Mouse (Mus musculus) brain, embryonic 14.5 days (tissue): Measurements from ENCODE around the gene 4930590J08Rik. TPM values are rescaled to one million over a fixed set of nuclear protein-coding genes. Genes with fewer than 3 reads are reported as not detected.
"Not testable (repeated sequence)": the region's sequence is repeated elsewhere in the genome, so short reads cannot be mapped to it uniquely, and the experiment has no call there.

Source experiments
- DNase-seq: peaks from one replicate; pipeline ENCODE4 v3.0.0-alpha.2; 2011; ENCODE audit warnings: low read depth
- CTCF ChIP-seq: fragments of 200-500 bp; IDR thresholded peaks from 2 replicates; pipeline ENCODE4 v1.5.1; 2012; ENCODE audit warnings: inconsistent platforms, mild to moderate bottlenecking, moderate library complexity, borderline replicate concordance; ENCODE audit not compliant: insufficient read depth, insufficient read length; ENCODE audit errors: extremely low read depth
- POLR2A ChIP-seq: fragments of 200-500 bp; IDR thresholded peaks from 2 replicates; pipeline ENCODE4 v1.6.1; 2012; ENCODE audit warnings: mild to moderate bottlenecking, inconsistent platforms, borderline replicate concordance; ENCODE audit not compliant: poor library complexity, insufficient read depth, insufficient read length, severe bottlenecking; ENCODE audit errors: extremely low read depth
- polyA plus RNA-seq: library from polyadenylated mRNA; depleted of rRNA; stranded (reverse); fragments of >200 nt; gene quantifications from 2 replicates; pipeline ENCODE4 v1.2.3, GENCODE M21; 2012; rRNA removed

Gene 4930590J08Rik
- 2.9 and 4.4 TPM in 2 replicates for polyA plus RNA-seq

DNA sequence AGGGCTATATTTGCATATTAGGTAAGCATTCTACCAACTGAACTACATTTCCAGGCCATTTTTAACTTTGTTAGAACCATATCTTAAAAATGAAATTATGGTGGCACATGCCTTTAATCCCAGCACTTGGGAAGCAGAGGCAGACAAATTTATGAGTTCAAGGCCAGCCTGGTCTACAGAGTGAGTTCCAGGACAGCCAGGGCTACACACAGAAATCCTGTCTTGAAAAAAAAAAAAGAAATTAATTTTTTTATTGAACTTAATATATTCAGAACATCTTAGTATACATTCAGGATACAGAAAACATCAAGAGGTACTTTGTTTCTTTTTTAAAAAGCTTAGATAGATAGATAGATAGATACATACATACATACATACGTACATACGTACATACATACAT, at the start of gene 4930590J08Rik:
Gene 4930590J08Rik (plus strand): TSS at position 301 of the 400 bp plus-strand sequence.
- not testable (repeated sequence) for DNase-seq

DNA sequence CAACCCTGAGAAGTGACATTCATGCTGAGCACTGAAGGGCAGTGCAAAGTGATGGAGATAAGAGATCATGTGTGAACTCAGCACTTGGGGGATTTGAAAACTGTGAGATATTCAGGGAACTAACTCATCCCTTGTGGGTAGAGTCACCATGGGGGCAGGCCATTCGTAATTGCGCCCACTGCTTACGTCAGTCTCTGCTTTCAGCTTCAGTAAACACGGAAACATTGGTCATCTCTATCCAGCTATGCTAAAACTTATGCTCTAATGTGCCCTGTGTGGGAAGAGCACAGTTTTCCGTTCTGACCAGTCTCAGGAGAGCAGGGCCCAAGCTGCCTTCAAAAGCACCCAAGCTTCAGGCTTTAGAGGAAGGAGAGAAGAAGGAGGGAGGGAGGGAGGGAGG, 44.3 kb upstream of the 4930590J08Rik start:
- no peak for DNase-seq
- TF ChIP-seq POLR2A (no peak), CTCF (no peak)

DNA sequence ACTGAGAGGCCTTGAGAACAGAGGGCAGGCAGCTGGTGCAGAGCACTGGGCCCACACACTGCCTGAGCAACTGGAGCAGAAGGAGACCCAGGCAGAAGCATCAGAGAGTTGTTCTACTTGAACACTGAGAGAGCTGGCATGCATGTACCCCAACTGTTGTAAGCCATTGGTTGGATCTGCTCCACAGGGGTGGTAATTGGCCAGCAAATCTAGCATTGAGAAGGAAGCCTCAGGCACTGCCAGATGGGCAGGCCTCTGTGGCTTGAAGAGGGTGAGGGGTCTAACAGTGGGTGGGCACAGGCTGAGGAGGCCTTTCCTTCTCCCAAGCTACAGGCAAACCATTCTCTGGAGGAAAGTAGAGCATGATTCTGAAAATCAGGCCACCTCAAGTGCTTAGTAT, 39.8 kb upstream of the 4930590J08Rik start:
- no peak for TF ChIP-seq CTCF
- no peak for TF ChIP-seq POLR2A
- DNase-seq = peak; percentile 23

DNA sequence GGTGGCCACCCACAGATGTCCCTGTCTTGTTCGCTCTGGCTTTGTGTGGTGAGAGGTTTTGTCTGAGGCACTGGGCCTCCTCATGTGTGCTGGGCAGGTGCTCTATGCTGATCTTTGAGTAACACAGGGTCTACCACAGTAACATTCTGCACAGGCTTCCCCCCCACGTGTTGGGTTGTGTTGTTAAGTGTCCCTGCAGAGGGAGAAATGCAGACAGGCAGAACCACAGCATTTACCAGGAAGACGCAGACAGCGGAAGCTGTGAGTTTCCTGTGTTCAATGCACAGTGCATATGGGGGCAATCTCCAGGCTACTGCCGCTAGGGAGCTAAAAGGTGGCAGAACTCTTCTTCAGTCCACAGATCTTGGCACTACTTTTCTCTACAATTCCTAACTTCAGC, 38.0 kb upstream of the 4930590J08Rik start:
- DNase-seq = no peak
- no peak for TF ChIP-seq POLR2A
- TF ChIP-seq CTCF = no peak

DNA sequence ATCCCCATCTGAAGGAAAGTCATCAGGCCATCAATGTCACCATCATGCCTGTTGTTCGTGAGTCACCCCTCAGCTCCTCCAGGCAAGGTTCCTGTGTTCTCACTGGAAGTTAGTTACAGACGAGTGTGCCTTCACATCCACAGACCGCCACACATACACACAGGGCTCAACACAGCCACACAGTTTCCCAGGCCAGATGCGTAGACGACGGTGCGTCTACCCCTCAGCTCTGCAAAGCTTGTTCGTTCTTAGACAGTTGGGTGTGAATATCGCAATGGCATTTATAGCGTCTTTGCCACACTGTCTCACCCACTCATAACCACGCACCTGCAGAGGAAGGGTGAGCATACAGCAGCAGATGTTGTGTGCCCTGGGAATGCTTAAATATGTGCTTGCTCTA, 37.0 kb upstream of the 4930590J08Rik start:
- DNase-seq = no peak
- no peak for TF ChIP-seq CTCF
- no peak for TF ChIP-seq POLR2A

DNA sequence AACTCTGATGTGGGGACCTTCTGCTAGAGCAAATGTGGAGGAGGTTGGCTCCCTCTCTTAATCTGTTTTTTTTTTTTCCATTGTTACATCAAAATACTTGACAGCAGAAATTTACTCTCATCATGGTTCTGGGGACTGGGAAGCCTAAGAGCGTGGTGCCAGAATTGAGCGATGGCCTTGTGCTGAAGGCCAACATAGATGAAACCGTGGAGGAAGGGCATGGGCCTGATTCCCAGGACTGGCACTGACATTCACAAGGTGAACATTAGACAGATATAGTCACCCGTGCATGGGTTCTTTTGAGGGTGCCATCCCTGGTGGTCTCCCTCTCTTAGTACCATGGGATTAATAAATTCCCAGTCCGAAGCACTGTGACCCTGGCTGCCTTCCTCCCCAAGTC, 34.5 kb upstream of the 4930590J08Rik start:
- TF ChIP-seq CTCF (no peak), POLR2A (no peak)
- no peak for DNase-seq

DNA sequence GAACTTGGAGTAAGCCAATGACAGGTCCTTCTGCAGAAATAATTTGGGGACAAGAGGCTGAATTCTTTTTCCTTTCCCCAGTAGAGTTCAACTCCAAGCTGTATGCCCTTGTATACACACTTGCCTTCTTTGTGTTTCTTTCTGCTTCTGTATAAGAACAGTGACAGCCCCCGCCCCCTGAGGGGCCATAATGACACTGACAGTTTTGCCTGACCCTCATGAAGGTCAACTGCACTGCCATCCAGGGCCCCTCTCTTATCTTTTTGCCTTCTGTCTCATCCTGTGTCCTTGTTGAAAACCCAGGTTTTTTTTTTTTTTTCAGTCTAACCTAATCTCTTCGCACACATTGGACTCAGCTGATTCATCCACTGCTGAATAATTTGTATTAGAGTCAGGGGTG, 29.8 kb upstream of the 4930590J08Rik start:
- DNase-seq = no peak

DNA sequence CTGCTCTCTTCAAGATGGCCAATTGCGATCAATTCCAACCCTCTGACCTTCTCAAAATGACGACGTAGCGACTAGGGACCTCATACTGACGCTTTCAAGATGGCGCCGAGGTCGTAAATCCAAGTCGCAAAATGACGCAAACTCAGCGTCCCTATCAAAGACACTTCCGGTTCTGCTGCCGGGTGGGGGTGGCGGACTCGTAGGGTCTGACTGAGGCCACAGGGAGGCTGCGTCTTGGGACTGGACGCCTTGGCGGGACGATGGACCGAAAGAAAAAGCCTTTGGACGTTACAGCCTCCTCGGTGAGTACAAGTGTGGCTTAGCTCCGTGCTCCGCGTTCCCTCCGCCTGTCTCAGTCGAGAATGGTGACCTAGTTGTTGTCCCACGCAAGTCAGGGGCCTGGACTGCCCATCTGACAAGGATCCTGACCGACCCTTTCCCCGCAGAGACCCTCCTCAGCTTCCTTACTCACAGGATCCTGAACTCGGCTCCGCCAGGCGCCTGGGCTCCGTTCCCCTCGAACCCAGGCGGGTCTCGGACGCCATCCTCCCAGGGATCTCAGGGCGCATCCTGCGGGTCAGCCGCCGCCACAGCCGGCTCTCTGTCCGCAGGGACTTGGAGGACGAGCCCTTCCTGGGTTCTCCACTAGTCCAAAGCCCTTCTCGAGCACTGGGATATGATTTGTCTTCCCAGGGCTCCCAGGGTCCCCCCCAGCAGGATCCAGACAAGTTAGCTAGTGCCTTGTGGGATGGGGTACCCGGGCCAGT, 24.5 kb upstream of the 4930590J08Rik start, which contains the start of gene Ccdc174:
Gene Ccdc174 (plus strand): TSS at position 169 of the 767 bp plus-strand sequence.
- peak; percentile 99 for DNase-seq

More for the DNA sequence above, 29.8 kb upstream of the 4930590J08Rik start:
- TF ChIP-seq POLR2A (no peak), CTCF (no peak)

DNA sequence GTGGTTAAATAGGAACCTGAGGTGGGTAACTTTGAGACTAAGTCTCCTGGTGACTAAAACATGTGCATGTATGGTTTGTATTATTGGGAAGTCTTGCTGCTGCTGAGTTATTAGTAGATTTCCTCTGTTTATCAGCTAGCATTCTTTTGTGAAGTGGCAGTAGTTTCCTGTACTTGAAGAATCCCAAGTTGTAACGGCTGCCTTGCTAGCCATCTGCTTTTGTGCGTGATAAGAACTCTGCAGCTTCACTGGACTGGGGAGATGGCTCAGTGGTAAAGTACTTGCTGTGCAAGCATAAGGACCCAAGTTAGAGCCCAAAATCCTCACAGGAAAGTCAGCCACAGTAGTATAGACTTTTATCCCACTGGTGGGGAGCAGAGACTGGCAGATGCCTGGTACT, 18.8 kb upstream of the 4930590J08Rik start:
- TF ChIP-seq CTCF = no peak
- TF ChIP-seq POLR2A = no peak
- DNase-seq = no peak

More for the DNA sequence above, 24.5 kb upstream of the 4930590J08Rik start, which contains the start of gene Ccdc174:
- TF ChIP-seq POLR2A (peak; percentile 80; the same call in 1 of the 2 replicates), CTCF (no peak)

DNA sequence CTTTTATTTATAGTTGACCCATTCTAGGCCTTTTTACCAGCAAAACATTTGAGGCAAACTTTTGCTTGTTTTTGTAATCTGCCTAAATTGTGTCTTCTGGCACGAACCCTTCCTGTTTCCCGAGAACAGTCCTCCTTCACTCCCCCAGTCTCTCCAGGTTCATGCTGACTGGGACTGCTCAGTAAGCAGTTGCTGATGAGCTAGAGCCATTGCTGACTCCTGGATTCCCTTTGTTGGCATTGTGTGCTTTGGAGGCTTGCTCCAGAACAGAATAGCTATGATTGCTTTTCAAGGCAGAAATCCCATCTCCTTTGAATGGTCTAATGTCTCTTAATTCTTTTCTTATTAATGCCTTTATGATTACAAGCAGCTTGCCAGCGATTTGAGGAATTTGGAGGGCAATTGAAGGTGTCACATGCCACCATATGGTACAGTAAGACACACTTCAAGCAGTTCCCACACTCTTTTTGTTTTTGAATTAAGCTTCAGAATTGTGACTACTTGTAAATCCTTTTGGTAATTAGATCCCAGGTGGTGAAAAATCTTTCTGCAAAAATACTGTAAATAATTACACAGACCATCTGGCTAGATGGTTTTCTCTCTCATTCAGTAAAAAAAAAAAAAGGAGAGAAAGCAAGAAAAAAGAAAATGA, 13.2 kb upstream of the 4930590J08Rik start:
- no peak for TF ChIP-seq POLR2A
- TF ChIP-seq CTCF = no peak
- DNase-seq = peak; percentile 81

DNA sequence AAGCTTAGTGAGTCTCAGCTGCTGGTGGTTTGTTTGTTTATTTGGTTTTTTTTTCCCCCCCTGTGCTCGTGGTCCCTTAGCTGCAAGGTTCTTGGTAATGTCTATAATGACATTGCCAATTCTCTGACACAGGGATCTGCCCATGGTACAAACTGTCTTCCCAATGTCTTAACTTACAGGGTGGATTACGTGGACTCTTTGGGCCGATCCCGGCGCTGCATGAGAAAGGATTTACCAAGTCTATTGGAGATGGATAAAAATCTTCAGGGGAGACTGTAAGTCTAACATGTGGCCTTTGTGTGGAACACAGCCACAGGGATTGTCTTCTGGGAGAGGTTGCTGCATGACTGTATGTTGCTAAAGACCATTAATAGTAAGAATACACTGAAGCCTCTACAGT, 12.0 kb upstream of the 4930590J08Rik start:
- no peak for DNase-seq
- TF ChIP-seq CTCF = no peak
- no peak for TF ChIP-seq POLR2A

DNA sequence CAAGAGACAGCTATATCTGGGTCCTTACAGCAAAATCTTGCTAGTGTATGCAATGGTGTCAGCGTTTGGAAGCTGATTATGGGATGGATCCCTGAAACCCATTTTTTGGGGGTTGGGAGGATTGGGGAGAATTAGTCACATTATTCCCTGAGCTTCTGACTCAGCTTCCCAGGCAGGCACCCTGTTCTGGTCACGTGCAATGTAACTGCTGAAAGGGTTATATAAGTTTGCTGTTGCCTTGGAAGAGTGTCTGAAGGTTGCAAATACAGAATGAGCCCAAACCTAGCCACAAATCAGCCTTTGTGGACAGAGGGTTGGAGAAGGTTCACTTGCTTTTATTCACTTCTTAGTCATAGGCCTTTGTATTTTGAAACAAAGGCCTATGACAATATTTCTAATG, 10.8 kb upstream of the 4930590J08Rik start:
- TF ChIP-seq CTCF (no peak), POLR2A (no peak)
- DNase-seq = no peak
